8 mouse cellular contexts compared by ENCODE assay signal in the genomic region with DNA sequence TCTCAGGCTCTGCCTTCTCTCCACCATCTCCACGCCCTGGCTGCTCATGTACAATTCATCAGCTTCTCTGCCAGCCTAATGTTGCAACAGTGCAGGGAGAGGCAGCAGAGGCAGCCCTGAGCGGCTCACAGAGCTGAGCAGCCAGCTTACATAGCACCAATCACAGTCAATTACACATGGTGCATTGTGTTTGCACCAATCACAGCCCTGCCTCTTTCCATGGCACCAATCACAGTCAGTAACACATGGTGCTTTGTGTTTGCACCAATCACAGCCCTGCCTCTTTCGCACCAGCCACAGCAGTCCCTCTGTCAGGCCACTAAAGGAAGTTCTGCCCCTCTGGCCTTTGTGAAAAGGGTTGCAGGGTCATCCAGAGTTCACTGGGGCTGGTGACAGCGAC. TPM values are rescaled to one million over a fixed set of nuclear protein-coding genes. Genes with fewer than 3 reads are reported as not detected.
DNase-seq lines count a peak whose midpoint lies in the region; ATAC-seq and TF ChIP-seq lines count a peak whose summit lies in the region.

No protein-coding gene starts in this region.

- peak; percentile 26; the same call in 1 of the 2 replicates for TF ChIP-seq POLR2A in limb, embryonic 14.5 days (IDR thresholded peaks at IDR 0.05; ENCODE audit: borderline replicate concordance, extremely low read depth, insufficient read depth, insufficient read length)

- 12% methylated on average over 4 of the region's 4 CpGs for WGBS in heart, embryonic 12.5 days
- WGBS in kidney, embryonic 15.5 days = 6% methylated on average over 4 of the region's 4 CpGs
- 21% methylated on average over 4 of the region's 4 CpGs for WGBS in limb, embryonic 14.5 days
- 4% methylated on average over 4 of the region's 4 CpGs for WGBS in midbrain, embryonic 15.5 days
- WGBS in stomach, embryonic 14.5 days = 10% methylated on average over 4 of the region's 4 CpGs

- 0 out of 2 replicates have a peak, but pooled peaks cover 3% of the 10 kb centered on the region for H3K27me3 ChIP-seq in heart, embryonic 12.5 days (replicated peaks)
- no peaks in the 10 kb centered on the region for H3K27me3 ChIP-seq in kidney, embryonic 15.5 days
- no peaks in the 10 kb centered on the region for H3K27me3 ChIP-seq in limb, embryonic 14.5 days (ENCODE audit: control insufficient read depth, insufficient read depth, low read length)
- 0 out of 2 replicates have a peak, but pooled peaks cover 3% of the 10 kb centered on the region for H3K27me3 ChIP-seq in midbrain, embryonic 15.5 days (replicated peaks)
- H3K27me3 ChIP-seq in stomach, embryonic 14.5 days (ENCODE audit: control insufficient read depth, insufficient read depth, low read length) = no peaks in the 10 kb centered on the region

- H3K9ac ChIP-seq in heart, embryonic 12.5 days = no peak overlapping the region
- H3K9ac ChIP-seq in kidney, embryonic 15.5 days = no peak overlapping the region
- H3K9ac ChIP-seq in limb, embryonic 14.5 days (ENCODE audit: low read depth, low read length, severe bottlenecking) = no peak overlapping the region
- peak overlapping the region; percentile 49 for H3K9ac ChIP-seq in midbrain, embryonic 15.5 days
- 0 out of 2 replicates have a peak overlapping the region, but pooled peaks have one; percentile 4 for H3K9ac ChIP-seq in stomach, embryonic 14.5 days (replicated peaks; ENCODE audit: low read depth, low read length)

- peaks cover 14% of the 10 kb centered on the region for H3K4me1 ChIP-seq in heart, embryonic 12.5 days (replicated peaks)
- peaks cover 10% of the 10 kb centered on the region for H3K4me1 ChIP-seq in kidney, embryonic 15.5 days
- no peaks in the 10 kb centered on the region for H3K4me1 ChIP-seq in limb, embryonic 14.5 days (ENCODE audit: control insufficient read depth, insufficient read depth, low read length)
- H3K4me1 ChIP-seq in midbrain, embryonic 15.5 days = peaks cover 14% of the 10 kb centered on the region
- 0 out of 2 replicates have a peak, but pooled peaks cover 2% of the 10 kb centered on the region for H3K4me1 ChIP-seq in stomach, embryonic 14.5 days (ENCODE audit: control insufficient read depth, insufficient read depth, low read length)

- peak overlapping the region; percentile 50 for H3K4me2 ChIP-seq in heart, embryonic 12.5 days
- H3K4me2 ChIP-seq in kidney, embryonic 15.5 days = peak overlapping the region; percentile 47
- H3K4me2 ChIP-seq in limb, embryonic 14.5 days (replicated peaks; ENCODE audit: low read depth, low read length, severe bottlenecking) = peak overlapping the region; percentile 24
- H3K4me2 ChIP-seq in midbrain, embryonic 15.5 days = peak overlapping the region; percentile 50
- peak overlapping the region; percentile 34 for H3K4me2 ChIP-seq in stomach, embryonic 14.5 days (replicated peaks; ENCODE audit: low read depth, low read length)

- peak overlapping the region; percentile 10; the same call in 1 of the 2 replicates for H3K4me3 ChIP-seq in heart, embryonic 12.5 days
- H3K4me3 ChIP-seq in kidney, embryonic 15.5 days (replicated peaks) = peak overlapping the region; percentile 12; the same call in 1 of the 2 replicates
- H3K4me3 ChIP-seq in limb, embryonic 14.5 days (replicated peaks; ENCODE audit: low read length) = no peak overlapping the region
- H3K4me3 ChIP-seq in midbrain, embryonic 15.5 days = peak overlapping the region; percentile 34
- H3K4me3 ChIP-seq in stomach, embryonic 14.5 days (ENCODE audit: low read depth, low read length) = no peak overlapping the region

- DNase-seq in A20 (ENCODE audit: low read depth, low spot score) = peak; percentile 87
- DNase-seq in adrenal gland, postnatal 25 days = peak; percentile 64
- DNase-seq in fat pad, adult 2 months (ENCODE audit: extremely low read depth, low read depth, low spot score) = peak; percentile 92
- DNase-seq in limb, embryonic 14.5 days (ENCODE audit: low spot score) = peak; percentile 86

- peak overlapping the region; percentile 16; the same call in 1 of the 2 replicates for H3K27ac ChIP-seq in heart, embryonic 12.5 days (ENCODE audit: poor library complexity, severe bottlenecking)
- H3K27ac ChIP-seq in kidney, embryonic 15.5 days = 0 out of 2 replicates have a peak overlapping the region, but pooled peaks have one; percentile 47
- no peak overlapping the region for H3K27ac ChIP-seq in limb, embryonic 14.5 days (replicated peaks; ENCODE audit: low read depth, low read length)
- H3K27ac ChIP-seq in midbrain, embryonic 15.5 days = peak overlapping the region; percentile 96
- peak overlapping the region; percentile 68; the same call in 1 of the 2 replicates for H3K27ac ChIP-seq in stomach, embryonic 14.5 days (ENCODE audit: low read length)

- ATAC-seq in heart, embryonic 12.5 days (ENCODE audit: insufficient number of reproducible peaks, low FRiP score) = peak; percentile 86
- ATAC-seq in kidney, embryonic 15.5 days (replicated peaks; ENCODE audit: low FRiP score) = peak; percentile 98
- ATAC-seq in limb, embryonic 14.5 days (ENCODE audit: low FRiP score, low read depth) = peak; percentile 96
- peak; percentile 100 for ATAC-seq in midbrain, embryonic 15.5 days (replicated peaks)
- ATAC-seq in stomach, embryonic 14.5 days (ENCODE audit: insufficient number of reproducible peaks, insufficient read depth, low FRiP score, low read depth) = peak; percentile 96

- H3K36me3 ChIP-seq in heart, embryonic 12.5 days = no peaks in the 10 kb centered on the region
- H3K36me3 ChIP-seq in kidney, embryonic 15.5 days = no peaks in the 10 kb centered on the region
- no peaks in the 10 kb centered on the region for H3K36me3 ChIP-seq in limb, embryonic 14.5 days (ENCODE audit: control insufficient read depth, insufficient read depth, low read length)
- H3K36me3 ChIP-seq in midbrain, embryonic 15.5 days (replicated peaks) = no peaks in the 10 kb centered on the region
- H3K36me3 ChIP-seq in stomach, embryonic 14.5 days (ENCODE audit: control insufficient read depth, insufficient read depth, low read length) = no peaks in the 10 kb centered on the region

- H3K9me3 ChIP-seq in heart, embryonic 12.5 days (replicated peaks) = no peaks in the 10 kb centered on the region
- H3K9me3 ChIP-seq in kidney, embryonic 15.5 days (replicated peaks) = no peaks in the 10 kb centered on the region
- no peaks in the 10 kb centered on the region for H3K9me3 ChIP-seq in limb, embryonic 14.5 days (ENCODE audit: control insufficient read depth, low read length)
- no peaks in the 10 kb centered on the region for H3K9me3 ChIP-seq in midbrain, embryonic 15.5 days
- H3K9me3 ChIP-seq in stomach, embryonic 14.5 days (ENCODE audit: control insufficient read depth, low read depth, low read length) = no peaks in the 10 kb centered on the region

RNA-seq across cellular contexts. Expression of a gene that starts 40.9 kb away (rescaled TPM):
- total RNA-seq in adrenal gland, postnatal 25 days (2021) = 18.1 and 21.5 TPM in 2 replicates
- polyA plus RNA-seq in heart, embryonic 12.5 days (2016; fragmentation: Nextera tagmentation; extraction: Ambion mirVana) = 13.9 and 14.0 TPM in 2 replicates
- polyA plus RNA-seq in kidney, embryonic 15.5 days (2015; fragmentation: Nextera tagmentation; extraction: Ambion mirVana) = 14.4 and 15.7 TPM in 2 replicates
- polyA plus RNA-seq in limb, embryonic 14.5 days (2012; rRNA removed) = 18.7 and 20.0 TPM in 2 replicates
- polyA plus RNA-seq in limb, embryonic 14.5 days (2014; fragmentation: Nextera tagmentation; extraction: Ambion mirVana) = 17.1 and 17.2 TPM in 2 replicates
- polyA plus RNA-seq in midbrain, embryonic 15.5 days (2015; fragmentation: Nextera tagmentation; extraction: Ambion mirVana) = 11.3 and 11.6 TPM in 2 replicates
- polyA plus RNA-seq in stomach, embryonic 14.5 days (2014; fragmentation: Nextera tagmentation; extraction: Ambion mirVana) = 10.7 and 10.8 TPM in 2 replicates

RNA-seq across cellular contexts. Expression of a gene that starts 51.3 kb away (rescaled TPM):
- 40.4 and 44.2 TPM in 2 replicates for total RNA-seq in adrenal gland, postnatal 25 days (2021)
- 14.2 and 15.1 TPM in 2 replicates for polyA plus RNA-seq in heart, embryonic 12.5 days (2016; fragmentation: Nextera tagmentation; extraction: Ambion mirVana)
- polyA plus RNA-seq in kidney, embryonic 15.5 days (2015; fragmentation: Nextera tagmentation; extraction: Ambion mirVana) = 17.4 and 17.8 TPM in 2 replicates
- 28.2 and 36.4 TPM in 2 replicates for polyA plus RNA-seq in limb, embryonic 14.5 days (2012; rRNA removed)
- polyA plus RNA-seq in limb, embryonic 14.5 days (2014; fragmentation: Nextera tagmentation; extraction: Ambion mirVana) = 16.1 and 19.0 TPM in 2 replicates
- polyA plus RNA-seq in midbrain, embryonic 15.5 days (2015; fragmentation: Nextera tagmentation; extraction: Ambion mirVana) = 27.9 and 28.7 TPM in 2 replicates
- 17.5 and 18.6 TPM in 2 replicates for polyA plus RNA-seq in stomach, embryonic 14.5 days (2014; fragmentation: Nextera tagmentation; extraction: Ambion mirVana)

Comparison
In these comparisons a context has a peak if more than half of its experiments do, and no peak if none do; other contexts are left out.
1. H3K4me3 ChIP-seq: peak in heart, embryonic 12.5 days (single experiment), kidney, embryonic 15.5 days (single experiment) and midbrain, embryonic 15.5 days (single experiment); none in limb, embryonic 14.5 days (single experiment) and stomach, embryonic 14.5 days (single experiment).
2. H3K9ac ChIP-seq: peak in midbrain, embryonic 15.5 days (single experiment) and stomach, embryonic 14.5 days (single experiment); none in heart, embryonic 12.5 days (single experiment), kidney, embryonic 15.5 days (single experiment) and limb, embryonic 14.5 days (single experiment).
3. Peak in every context shown above with its lines, with median percentiles within 50 percentile points of each other: DNase-seq, ATAC-seq and H3K4me2 ChIP-seq.